Mouse (Mus musculus) ES-E14 (cell line): ENCODE measurements around the gene Lhx6. TPM values are rescaled to one million over a fixed set of nuclear protein-coding genes. Genes with fewer than 3 reads are reported as not detected.

ENCODE experiments used
- DNase-seq: peaks from one replicate; pipeline ENCODE4 v3.0.0-alpha.2; 2013; ENCODE audit warnings: low read depth, low spot score
- H3K27ac ChIP-seq: 2 replicates; pipeline ENCODE4 v1.5.1; 2012; ENCODE audit warnings: low read depth, mild to moderate bottlenecking, low read length, moderate library complexity, mixed read lengths; ENCODE audit not compliant: poor library complexity, insufficient read depth, severe bottlenecking
- H3K36me3 ChIP-seq: 2 replicates; pipeline ENCODE4 v1.6.1; 2012; ENCODE audit warnings: mild to moderate bottlenecking, low read length, moderate library complexity, mixed read lengths; ENCODE audit not compliant: control insufficient read depth, poor library complexity, insufficient read depth, severe bottlenecking
- H3K4me1 ChIP-seq, 2 experiments: fragments of 150-350 bp in 1 of 2; sonication (generic) in 1 of 2; 2 replicates each; pipeline ENCODE4 v1.6.1; 2012; ENCODE audit warnings: low read length in 2 of 2, mild to moderate bottlenecking in 1 of 2, mixed read lengths in 1 of 2; ENCODE audit not compliant: control insufficient read depth in 2 of 2, insufficient read depth in 2 of 2, poor library complexity in 1 of 2
- H3K4me3 ChIP-seq, 2 experiments: fragments of 150-350 bp in 1 of 2; sonication (generic) in 1 of 2; 2 replicates each; pipeline ENCODE4 v1.5.1; 2012; ENCODE audit warnings: low read length in 2 of 2, low read depth in 1 of 2, mild to moderate bottlenecking in 1 of 2, mixed read lengths in 1 of 2; ENCODE audit not compliant: insufficient read depth in 1 of 2, poor library complexity in 1 of 2, severe bottlenecking in 1 of 2
- H3K9ac ChIP-seq: 2 replicates; pipeline ENCODE4 v1.6.1; 2012; ENCODE audit warnings: low read depth, mild to moderate bottlenecking, low read length, mixed read lengths; ENCODE audit not compliant: poor library complexity, insufficient read depth, severe bottlenecking
- H3K9me3 ChIP-seq: fragments of 150-350 bp; sonication (generic); 2 replicates; pipeline ENCODE4 v1.6.1; 2012; ENCODE audit warnings: low read depth, mild to moderate bottlenecking, low read length; ENCODE audit not compliant: control insufficient read depth, insufficient read depth
- CHD2 ChIP-seq: IDR thresholded peaks from 2 replicates; pipeline ENCODE4 v1.6.1; 2014; ENCODE audit warnings: mild to moderate bottlenecking, low read depth, low read length, inconsistent platforms
- HCFC1 ChIP-seq: IDR thresholded peaks from 2 replicates; pipeline ENCODE4 v1.6.1; 2012; ENCODE audit warnings: low read length, inconsistent platforms, borderline replicate concordance; ENCODE audit not compliant: insufficient read depth
- MAFK ChIP-seq: IDR thresholded peaks from 2 replicates; pipeline ENCODE4 v1.6.1; 2014; ENCODE audit warnings: mild to moderate bottlenecking, low read depth, low read length, inconsistent platforms; ENCODE audit not compliant: insufficient read depth
- ZC3H11A ChIP-seq: IDR thresholded peaks from 2 replicates; pipeline ENCODE4 v1.6.1; 2012; ENCODE audit warnings: low read depth, mild to moderate bottlenecking, inconsistent platforms, low read length, borderline replicate concordance
- ZNF384 ChIP-seq: IDR thresholded peaks from 2 replicates; pipeline ENCODE4 v1.6.1; 2012; ENCODE audit warnings: low read depth, low read length, inconsistent platforms
- in situ Hi-C, 2 experiments: fragments of 600-800 bp; cut with MboI; formaldehyde crosslinking; loops; one replicate each; pipeline ENCODE4 v1.15.1; 2025; ENCODE audit warnings: low sequenced_read_pairs in 2 of 2, inconsistent platforms in 1 of 2; ENCODE audit not compliant: unreplicated experiment in 2 of 2
- total RNA-seq: library from RNA; depleted of rRNA; stranded (reverse); fragments of 300-350 nt; gene quantifications from 2 replicates; pipeline ENCODE4 v1.2.3, GENCODE M21; 2012

The Lhx6 gene
- total RNA-seq, 1 experiment = 1.8 TPM

- DNase-seq = no peak
- no peak overlapping the region for H3K9ac ChIP-seq
- H3K36me3 ChIP-seq = peaks cover 15% of the 10 kb centered on the region
- H3K27ac ChIP-seq = no peak overlapping the region
- no peak overlapping the region for H3K4me3 ChIP-seq
- H3K9me3 ChIP-seq = no peaks in the 10 kb centered on the region
- TF ChIP-seq ZNF384 = no peak
- TF ChIP-seq ZC3H11A = no peak
- TF ChIP-seq MAFK = no peak
- no peak for TF ChIP-seq CHD2
- TF ChIP-seq HCFC1 = no peak
- in situ Hi-C loops = no loop called here
- peaks cover 0 to 6% of the 10 kb centered on the region in 2 experiments; a peak in 2 of 4 replicates for H3K4me1 ChIP-seq
Observed at GRCm38 (mm10) chr2:36039297-36039985, 65.8 kb downstream of the Lhx6 start.

GRCm38 (mm10) chr2:36035413-36036081, 69.7 kb downstream of the Lhx6 start:
- no peak for DNase-seq
- H3K9me3 ChIP-seq = no peaks in the 10 kb centered on the region
- in situ Hi-C loops = no loop called here
- H3K4me1 ChIP-seq = peaks cover 0 to 6% of the 10 kb centered on the region in 2 experiments; a peak in 2 of 4 replicates
- TF ChIP-seq MAFK (no peak), CHD2 (no peak), ZC3H11A (no peak), HCFC1 (no peak), ZNF384 (no peak)
- H3K36me3 ChIP-seq = peaks cover 8% of the 10 kb centered on the region; the same call in 1 of the 2 replicates
- H3K9ac ChIP-seq = no peak overlapping the region
- no peak overlapping the region for H3K27ac ChIP-seq
- no peak overlapping the region for H3K4me3 ChIP-seq

GRCm38 (mm10) chr2:36034898-36035297, 70.3 kb downstream of the Lhx6 start:
- Histone ChIP-seq H3K9me3 (no peaks in the 10 kb centered on the region), H3K4me3 (no peak overlapping the region), H3K36me3 (peaks cover 8% of the 10 kb centered on the region; the same call in 1 of the 2 replicates), H3K27ac (no peak overlapping the region), H3K4me1 (peaks cover 0 to 6% of the 10 kb centered on the region in 2 experiments; a peak in 2 of 4 replicates), H3K9ac (no peak overlapping the region)
- no peak for DNase-seq
- TF ChIP-seq HCFC1 = no peak
- TF ChIP-seq ZC3H11A = no peak
- no peak for TF ChIP-seq CHD2
- no peak for TF ChIP-seq ZNF384
- TF ChIP-seq MAFK = no peak
- in situ Hi-C loops = no loop called here

DNA sequence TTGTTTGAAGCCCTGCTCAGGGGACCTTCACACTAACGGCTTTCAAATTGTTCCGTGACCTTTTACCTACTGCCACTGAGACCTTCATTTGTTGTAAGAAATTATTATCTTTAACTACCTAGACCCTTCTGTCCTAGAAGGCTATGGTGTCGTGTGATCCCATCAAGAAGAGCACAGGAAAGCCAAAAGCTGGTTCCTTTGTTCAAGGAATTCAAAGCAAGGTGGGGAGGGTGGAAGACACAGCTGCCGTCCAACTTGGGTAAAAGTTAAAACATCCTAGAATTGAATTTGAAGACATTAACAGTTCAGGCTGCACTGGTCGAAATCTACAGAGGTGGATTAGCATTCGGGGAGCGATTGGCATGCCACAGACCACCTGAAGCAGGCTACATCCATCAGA, 71.2 kb downstream of the Lhx6 start:
- Histone ChIP-seq H3K4me1 (no peaks in the 10 kb centered on the region), H3K9me3 (no peaks in the 10 kb centered on the region), H3K27ac (no peak overlapping the region), H3K9ac (no peak overlapping the region), H3K4me3 (no peak overlapping the region), H3K36me3 (peaks cover 2% of the 10 kb centered on the region; the same call in 1 of the 2 replicates)
- no peak for DNase-seq
- no peak for TF ChIP-seq CHD2
- TF ChIP-seq ZNF384 = no peak
- TF ChIP-seq ZC3H11A = no peak
- TF ChIP-seq MAFK = no peak
- no peak for TF ChIP-seq HCFC1
- in situ Hi-C loops = no loop called here
